Mouse (Mus musculus) megakaryocyte-erythroid progenitor cell, adult 5 weeks (primary cell): Measurements from ENCODE around the gene Ttc37. TPM values are rescaled to one million over a fixed set of nuclear protein-coding genes. Genes with fewer than 3 reads are reported as not detected.

Experiments used
- polyA plus RNA-seq: library from polyadenylated mRNA; stranded (reverse); fragments of >175 nt; gene quantifications from 2 replicates; pipeline ENCODE4 v1.2.3, GENCODE M21; 2012

The Ttc37 gene
- polyA plus RNA-seq = 0.78 and 1.3 TPM in 2 replicates

GRCm38 (mm10) chr13:76098493-76099303 lies at the start of gene Ttc37, which contains the start of gene Arsk:
TSS of gene Ttc37 (plus strand) at chr13:76098734.
TSS of gene Arsk (minus strand) at chr13:76098660.

GRCm38 (mm10) chr13:76056896-76057266 lies 41.7 kb upstream of the Ttc37 start, which contains the start of gene Gpr150:
TSS of gene Gpr150 (minus strand) at chr13:76056996.

Other genes with a start within 250 kb of the Ttc37 start
- gene Rhobtb3, start 154.8 kb upstream of the Ttc37 start, polyA plus RNA-seq = 1.3 and 2.4 TPM in 2 replicates
- gene Spata9, start 131.6 kb upstream of the Ttc37 start, polyA plus RNA-seq = not detected in 2 replicates
- 1.5 and 1.6 TPM in 2 replicates for gene Rfesd, start 80.0 kb upstream of the Ttc37 start, polyA plus RNA-seq
- gene Gpr150, start 41.7 kb upstream of the Ttc37 start, polyA plus RNA-seq = 1.7 and 2.3 TPM in 2 replicates
- gene Arsk, start 74 bp upstream of the Ttc37 start, polyA plus RNA-seq = 5.5 and 5.8 TPM in 2 replicates
- gene Fam81b, start 206.3 kb downstream of the Ttc37 start, polyA plus RNA-seq = not detected in 2 replicates